Mouse (Mus musculus) forebrain, embryonic 10.5 days (tissue): Measurements from ENCODE around the gene Ms4a4c. TPM values are rescaled to one million over a fixed set of nuclear protein-coding genes. Genes with fewer than 3 reads are reported as not detected.
"Not testable (repeated sequence)": the region's sequence is repeated elsewhere in the genome, so short reads cannot be mapped to it uniquely, and the experiment has no call there.

Experiments used
- DNase-seq: peaks from one replicate; pipeline ENCODE4 v3.0.0-alpha.2; 2017; ENCODE audit warnings: low spot score; ENCODE audit errors: extremely low spot score
- H3K27ac ChIP-seq: fragments of 300-500 bp; sonication (generic); 2 replicates; pipeline ENCODE4 v1.5.1; 2016; ENCODE audit warnings: mild to moderate bottlenecking
- H3K27me3 ChIP-seq: fragments of 300-500 bp; sonication (generic); 2 replicates; pipeline ENCODE4 v1.6.1; 2016; ENCODE audit warnings: mild to moderate bottlenecking; ENCODE audit not compliant: poor library complexity, severe bottlenecking
- H3K36me3 ChIP-seq: fragments of 300-500 bp; sonication (generic); replicated peaks from 2 replicates; pipeline ENCODE4 v1.6.1; 2016; ENCODE audit warnings: mild to moderate bottlenecking, moderate library complexity
- H3K4me1 ChIP-seq: fragments of 300-500 bp; sonication (generic); 2 replicates; pipeline ENCODE4 v1.6.1; 2016
- H3K4me3 ChIP-seq: fragments of 300-500 bp; sonication (generic); 2 replicates; pipeline ENCODE4 v1.5.1; 2016; ENCODE audit warnings: mild to moderate bottlenecking, moderate library complexity
- H3K9me3 ChIP-seq: fragments of 300-500 bp; sonication (generic); 2 replicates; pipeline ENCODE4 v1.6.1; 2016; ENCODE audit warnings: mild to moderate bottlenecking, moderate library complexity
- WGBS: fragments of 180-500 bp; shearing (Covaris S2); methylation state at CpG from one replicate; pipeline ENCODE4 v1.1.7; 2016; 5-methylcytosine and 5-hydroxymethylcytosine counted together
- polyA plus RNA-seq: library from polyadenylated mRNA; unstranded; fragments of >200 nt; fragmentation: Nextera tagmentation; extraction: Ambion mirVana; gene quantifications from 2 replicates; pipeline ENCODE4 v1.2.1, GENCODE M21; 2016

Gene Ms4a4c
- polyA plus RNA-seq, 1 experiment from 2014 or later, result not detected

DNA sequence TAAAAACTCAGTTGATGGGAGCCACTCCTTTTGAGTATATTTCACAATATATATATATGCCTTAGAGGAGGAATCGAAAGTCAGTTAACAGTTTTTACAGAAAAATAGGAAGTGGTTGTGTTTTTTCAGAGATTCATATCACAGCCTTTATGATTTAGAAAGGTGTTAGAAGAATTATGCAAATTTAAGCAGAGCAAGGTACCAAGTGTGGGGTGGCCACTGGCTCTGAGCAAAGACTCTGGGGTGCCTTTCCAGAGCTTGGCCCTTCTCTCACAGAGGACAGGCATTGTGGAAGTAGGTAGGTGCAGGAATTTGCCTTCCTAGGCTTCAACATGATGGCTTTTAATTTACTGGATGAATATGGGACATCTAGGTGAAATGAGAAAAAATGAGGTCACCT, 7.1 kb downstream of the Ms4a4c start:
- 87% methylated on average over 1 of the region's 1 CpGs for WGBS
- H3K4me1 ChIP-seq, result no peaks in the 10 kb centered on the region
- no peak for DNase-seq
- no peak overlapping the region for H3K27ac ChIP-seq
- H3K36me3 ChIP-seq, result no peaks in the 10 kb centered on the region
- no peaks in the 10 kb centered on the region for H3K27me3 ChIP-seq
- no peaks in the 10 kb centered on the region for H3K9me3 ChIP-seq
- H3K4me3 ChIP-seq, result no peak overlapping the region

DNA sequence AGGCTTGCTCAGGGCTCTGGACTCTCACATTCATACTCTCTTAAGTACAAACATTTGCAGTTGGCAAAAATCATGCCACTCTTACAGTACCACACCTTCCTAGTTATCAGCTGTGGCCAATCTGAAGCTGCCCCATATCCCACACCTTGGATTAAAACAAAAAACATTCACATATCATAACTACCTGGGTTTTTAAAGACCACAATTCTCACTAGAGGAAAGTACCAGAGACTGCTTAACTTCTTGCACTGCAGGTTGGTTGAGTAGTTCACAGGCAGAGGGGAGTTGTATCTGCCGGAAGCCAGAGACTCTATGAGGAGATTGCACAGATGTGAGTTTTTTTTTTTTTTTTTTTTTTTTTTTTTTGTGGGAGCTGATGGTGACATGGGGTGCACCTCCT, 9.5 kb downstream of the Ms4a4c start:
- no peak overlapping the region for H3K27ac ChIP-seq
- H3K4me3 ChIP-seq, result no peak overlapping the region
- H3K9me3 ChIP-seq, result no peaks in the 10 kb centered on the region
- 94% methylated on average over 1 of the region's 1 CpGs for WGBS
- no peak for DNase-seq
- no peaks in the 10 kb centered on the region for H3K4me1 ChIP-seq
- no peaks in the 10 kb centered on the region for H3K27me3 ChIP-seq
- no peaks in the 10 kb centered on the region for H3K36me3 ChIP-seq

DNA sequence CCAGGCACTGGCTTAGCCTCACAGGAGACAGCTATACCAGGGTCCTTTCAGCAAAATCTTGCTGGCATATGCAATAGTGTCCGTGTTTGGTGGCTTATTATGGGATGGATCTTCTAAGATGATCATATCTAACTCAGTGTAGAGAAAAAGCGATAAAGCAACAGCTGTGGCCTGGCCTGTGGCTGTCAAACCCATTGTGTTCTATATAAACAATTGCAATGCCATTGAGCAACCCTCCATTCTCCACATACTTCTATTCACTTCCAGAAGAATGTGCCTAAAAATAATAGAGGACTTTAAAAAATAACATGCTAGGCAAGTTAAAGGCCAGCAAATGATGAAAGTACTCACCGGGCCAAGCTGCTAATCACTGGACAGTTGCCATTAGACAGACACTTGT, 11.0 kb downstream of the Ms4a4c start:
- 79% methylated on average over 3 of the region's 3 CpGs for WGBS
- DNase-seq, result no peak
- H3K27ac ChIP-seq, result no peak overlapping the region

DNA sequence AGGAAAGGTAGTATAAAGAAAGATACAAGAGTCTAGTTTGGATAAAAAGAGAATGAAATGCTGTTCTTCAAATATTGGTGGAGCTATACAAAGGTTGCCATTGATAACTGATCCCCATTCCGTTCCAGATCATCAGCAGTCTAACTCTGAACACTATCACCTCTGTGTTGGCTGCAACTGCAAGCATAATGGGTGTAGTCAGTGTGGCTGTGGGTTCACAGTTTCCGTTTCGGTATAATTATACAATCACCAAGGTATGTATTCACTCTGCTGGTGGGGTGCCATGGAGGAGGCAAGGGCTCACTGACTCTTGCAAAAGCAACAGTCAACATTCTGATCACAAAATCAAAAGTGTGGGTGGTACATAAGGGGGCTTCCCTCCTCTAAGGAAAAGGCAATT, 14.3 kb downstream of the Ms4a4c start:
- H3K4me1 ChIP-seq, H3K9me3 ChIP-seq, H3K36me3 ChIP-seq, DNase-seq, H3K27ac ChIP-seq, H3K4me3 ChIP-seq, H3K27me3 ChIP-seq: not testable (repeated sequence)
- 67% methylated on average over 3 of the region's 3 CpGs for WGBS

More for the DNA sequence above, 11.0 kb downstream of the Ms4a4c start:
- Histone ChIP-seq H3K9me3 (no peaks in the 10 kb centered on the region), H3K4me1 (no peaks in the 10 kb centered on the region), H3K4me3 (no peak overlapping the region), H3K36me3 (no peaks in the 10 kb centered on the region), H3K27me3 (no peaks in the 10 kb centered on the region)

DNA sequence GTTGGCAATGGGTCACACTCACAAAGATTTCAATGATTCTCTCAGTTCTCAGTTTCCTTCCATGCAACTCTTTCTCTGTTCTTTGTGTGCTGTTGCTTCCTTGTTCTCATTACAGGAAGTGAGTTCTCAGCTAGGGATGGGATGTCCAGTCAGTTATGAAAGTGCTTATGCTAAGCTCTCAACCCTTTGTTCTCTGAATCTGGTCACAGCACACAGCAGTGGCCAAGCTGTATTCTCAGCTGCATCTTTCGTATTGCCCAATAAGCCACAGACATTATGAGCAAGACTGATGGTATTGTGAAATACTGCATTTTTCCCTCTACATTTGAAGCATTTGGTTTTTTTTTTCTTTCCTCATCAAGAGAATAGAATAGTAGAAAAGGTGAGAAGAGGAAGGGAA, 26.6 kb downstream of the Ms4a4c start:
- DNase-seq, H3K4me1 ChIP-seq, H3K36me3 ChIP-seq, H3K9me3 ChIP-seq, H3K4me3 ChIP-seq, H3K27ac ChIP-seq, H3K27me3 ChIP-seq: not testable (repeated sequence)
- WGBS, result 83% methylated on average over 1 of the region's 1 CpGs

DNA sequence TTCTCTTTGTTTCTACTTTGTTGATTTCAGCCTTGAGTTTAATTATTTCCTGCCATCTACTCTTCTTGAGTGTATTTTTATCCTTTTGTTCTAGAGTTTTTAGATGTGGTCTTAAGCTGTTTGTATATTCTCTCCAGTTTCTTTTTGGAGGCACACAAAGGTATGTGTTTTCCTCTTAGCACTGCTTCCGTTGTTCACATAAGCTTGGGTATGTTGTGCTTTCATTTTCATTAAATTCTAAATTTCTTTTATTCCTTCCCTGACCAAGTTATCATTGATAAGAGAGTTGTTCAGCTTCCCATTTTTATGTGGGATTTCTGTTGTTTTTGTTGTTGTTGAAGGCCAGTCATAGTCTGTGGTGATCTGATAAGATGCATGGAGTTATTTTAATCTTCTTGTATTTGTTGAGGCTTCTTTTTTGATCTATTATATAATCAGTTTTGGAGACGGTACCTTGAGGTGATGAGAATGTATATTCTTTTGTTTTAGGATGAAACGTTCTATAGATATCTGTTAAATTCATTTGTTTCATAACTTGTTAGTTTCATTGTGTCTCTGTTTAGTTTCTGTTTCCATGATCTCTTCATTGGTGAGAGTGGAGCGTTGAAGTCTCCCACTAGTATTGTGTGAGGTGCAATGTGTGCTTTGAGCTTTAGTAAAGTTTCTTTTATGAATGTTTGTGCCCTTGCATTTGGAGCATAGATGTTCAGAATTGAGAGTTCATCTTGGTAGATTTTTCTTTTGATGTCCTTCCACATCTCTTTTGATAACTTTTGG, 30.7 kb downstream of the Ms4a4c start:
- Histone ChIP-seq H3K4me1 (no peaks in the 10 kb centered on the region), H3K9me3 (no peaks in the 10 kb centered on the region), H3K27ac (no peak overlapping the region), H3K36me3 (no peaks in the 10 kb centered on the region), H3K4me3 (no peak overlapping the region), H3K27me3 (no peaks in the 10 kb centered on the region)
- 89% methylated on average over 4 of the region's 4 CpGs for WGBS
- DNase-seq, result no peak

DNA sequence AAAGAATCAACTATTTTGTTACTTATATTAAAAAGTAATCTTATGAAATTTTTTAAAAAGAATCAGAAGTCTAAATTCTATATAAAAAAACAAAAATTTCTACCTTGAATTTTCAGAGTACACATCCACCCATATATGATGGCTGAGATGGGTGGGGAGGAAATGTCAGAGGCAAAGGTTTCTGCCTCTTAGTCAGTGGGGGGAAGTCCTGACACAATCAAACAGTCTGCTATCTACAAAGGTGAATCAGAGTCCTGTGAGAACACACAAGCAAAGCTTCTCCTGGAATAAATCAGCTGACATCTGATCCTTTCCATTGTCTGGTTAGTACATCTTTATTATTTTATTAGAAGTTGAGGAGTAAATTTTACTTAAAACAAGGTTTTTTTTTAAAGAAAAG, 38.8 kb downstream of the Ms4a4c start, which contains the start of gene Ms4a4b:
Gene Ms4a4b, plus strand, starts transcription at position 216 of the 400 bp plus-strand sequence.
- Histone ChIP-seq H3K36me3 (no peaks in the 10 kb centered on the region), H3K4me1 (no peaks in the 10 kb centered on the region), H3K4me3 (no peak within 1 kb of the TSS), H3K9me3 (no peaks in the 10 kb centered on the region), H3K27me3 (no peaks in the 10 kb centered on the region), H3K27ac (no peak within 1 kb of the TSS)
- no peak for DNase-seq

DNA sequence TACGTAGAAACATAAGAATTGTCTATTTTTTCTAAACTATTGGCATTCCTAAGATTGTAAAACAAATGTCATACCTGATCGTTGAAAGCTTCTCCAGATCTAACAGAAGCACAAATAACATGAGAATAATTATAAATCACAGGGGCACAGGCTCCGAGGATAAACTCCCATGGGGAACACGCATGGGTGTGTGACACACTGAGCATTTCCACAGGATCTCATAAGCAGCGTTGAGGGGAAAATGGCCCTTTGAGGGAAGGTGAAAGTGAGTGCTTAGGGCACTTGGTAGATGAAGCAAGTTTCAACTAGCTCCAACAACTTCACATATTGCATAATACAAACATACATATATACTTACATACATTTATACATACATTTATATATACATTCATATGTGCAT, 39.4 kb downstream of the Ms4a4c start:
- H3K27me3 ChIP-seq, result no peaks in the 10 kb centered on the region
- no peaks in the 10 kb centered on the region for H3K9me3 ChIP-seq
- no peak for DNase-seq
- H3K4me3 ChIP-seq, result no peak overlapping the region
- no peak overlapping the region for H3K27ac ChIP-seq
- H3K36me3 ChIP-seq, result no peaks in the 10 kb centered on the region
- no peaks in the 10 kb centered on the region for H3K4me1 ChIP-seq
- 92% methylated on average over 5 of the region's 5 CpGs for WGBS

DNA sequence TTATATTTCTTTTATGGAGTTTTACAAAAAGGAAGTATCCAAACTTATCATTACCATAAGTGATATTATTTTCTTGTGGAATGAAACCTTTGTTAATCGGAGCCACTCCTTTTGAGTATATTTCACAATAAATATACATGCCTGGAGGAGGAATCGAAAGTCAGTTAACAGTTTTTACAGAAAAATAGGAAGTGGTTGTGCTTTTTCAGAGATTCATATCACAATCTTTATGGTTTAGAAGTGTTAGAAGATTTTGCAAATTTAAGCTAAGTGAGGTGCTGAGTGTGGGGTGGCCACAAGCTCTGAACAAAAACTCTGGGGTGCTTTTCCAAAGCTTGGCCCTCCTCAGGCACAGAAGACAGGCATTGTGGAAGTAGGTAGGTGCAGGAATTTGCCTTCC, 42.7 kb downstream of the Ms4a4c start:
- no peaks in the 10 kb centered on the region for H3K36me3 ChIP-seq
- no peak overlapping the region for H3K27ac ChIP-seq
- H3K27me3 ChIP-seq, result no peaks in the 10 kb centered on the region
- H3K4me1 ChIP-seq, result no peaks in the 10 kb centered on the region
- no peak overlapping the region for H3K4me3 ChIP-seq
- no peaks in the 10 kb centered on the region for H3K9me3 ChIP-seq
- WGBS, result 82% methylated on average over 2 of the region's 2 CpGs
- no peak for DNase-seq

DNA sequence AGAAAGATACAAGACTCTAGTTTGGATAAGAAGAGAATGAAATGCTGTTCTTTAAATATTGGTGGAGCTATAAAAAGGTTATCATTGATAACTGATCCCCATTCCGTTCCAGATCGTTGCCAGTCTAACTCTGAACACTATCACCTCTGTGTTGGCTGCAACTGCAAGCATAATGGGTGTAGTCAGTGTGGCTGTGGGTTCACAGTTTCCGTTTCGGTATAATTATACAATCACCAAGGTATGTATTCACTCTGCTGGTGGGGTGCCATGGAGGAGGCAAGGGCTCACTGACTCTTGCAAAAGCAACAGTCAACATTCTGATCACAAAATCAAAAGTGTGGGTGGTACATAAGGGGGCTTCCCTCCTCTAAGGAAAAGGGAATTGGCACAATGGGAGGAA, 54.5 kb downstream of the Ms4a4c start:
- DNase-seq, H3K36me3 ChIP-seq, H3K27me3 ChIP-seq, H3K9me3 ChIP-seq, H3K4me1 ChIP-seq, H3K4me3 ChIP-seq, H3K27ac ChIP-seq: not testable (repeated sequence)
- WGBS, result 94% methylated on average over 4 of the region's 4 CpGs

DNA sequence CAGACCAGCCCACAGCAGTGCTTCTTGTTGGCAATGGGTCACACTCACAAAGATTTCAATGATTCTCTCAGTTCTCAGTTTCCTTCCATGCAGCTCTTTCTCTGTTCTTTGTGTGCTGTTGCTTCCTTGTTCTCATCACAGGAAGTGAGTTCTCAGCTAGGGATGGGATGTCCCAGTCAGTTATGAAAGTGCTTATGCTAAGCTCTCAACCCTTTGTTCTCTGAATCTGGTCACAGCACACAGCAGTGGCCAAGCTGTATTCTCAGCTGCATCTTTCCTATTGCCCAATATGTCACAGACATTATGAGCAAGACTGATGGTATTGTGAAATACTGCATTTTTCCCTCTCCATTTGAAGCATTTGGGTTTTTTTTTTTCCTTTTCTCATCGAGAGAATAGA, 60.2 kb downstream of the Ms4a4c start:
- H3K27ac ChIP-seq, H3K9me3 ChIP-seq, H3K4me1 ChIP-seq, DNase-seq, H3K36me3 ChIP-seq, H3K27me3 ChIP-seq, H3K4me3 ChIP-seq: not testable (repeated sequence)
- 77% methylated on average over 1 of the region's 1 CpGs for WGBS

DNA sequence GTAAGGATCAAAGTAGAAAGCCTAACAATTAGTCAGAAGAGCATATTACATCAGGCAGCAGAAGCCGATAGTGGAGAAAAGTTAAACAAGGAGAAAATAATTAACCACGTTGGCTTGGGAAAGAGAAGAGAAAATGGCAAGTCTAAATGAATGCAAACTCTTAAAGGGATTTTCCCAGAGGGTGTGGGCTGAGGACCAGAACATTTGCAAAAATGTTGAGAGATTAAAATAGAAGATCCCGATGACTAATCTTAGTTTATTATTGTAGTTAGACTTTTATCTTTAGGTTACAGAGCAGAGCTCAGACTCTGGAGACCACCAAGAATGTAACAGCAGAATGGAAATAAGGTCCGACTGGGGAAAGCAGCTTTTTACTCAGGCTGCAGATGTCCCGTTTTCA, 61.9 kb downstream of the Ms4a4c start:
- WGBS, result 86% methylated on average over 5 of the region's 5 CpGs
- no peak overlapping the region for H3K27ac ChIP-seq
- no peak for DNase-seq
- H3K36me3 ChIP-seq, result no peaks in the 10 kb centered on the region
- no peaks in the 10 kb centered on the region for H3K27me3 ChIP-seq
- no peaks in the 10 kb centered on the region for H3K4me1 ChIP-seq
- H3K9me3 ChIP-seq, result no peaks in the 10 kb centered on the region
- no peak overlapping the region for H3K4me3 ChIP-seq

DNA sequence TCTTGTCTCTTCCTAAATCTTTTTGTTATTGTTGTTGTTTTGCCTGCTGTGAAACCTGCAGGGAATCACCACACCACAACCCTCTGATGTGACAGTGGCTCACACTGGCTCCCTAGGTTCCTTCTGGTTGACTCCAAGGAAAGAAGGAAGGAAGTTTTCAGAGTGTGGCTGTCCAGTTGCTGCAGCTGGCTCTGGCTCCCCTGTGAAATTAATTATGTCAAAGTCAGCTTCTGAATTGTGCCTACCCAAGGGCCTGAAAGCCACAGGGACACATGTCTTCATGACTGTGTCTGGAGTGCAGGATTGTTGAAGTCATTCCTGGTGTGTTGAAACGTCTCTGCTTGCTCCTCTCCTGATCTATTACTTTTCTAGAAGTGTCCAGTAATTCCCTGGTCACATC, 63.8 kb downstream of the Ms4a4c start:
- H3K9me3 ChIP-seq, H3K36me3 ChIP-seq, H3K4me3 ChIP-seq, H3K27ac ChIP-seq, H3K27me3 ChIP-seq, H3K4me1 ChIP-seq, DNase-seq: not testable (repeated sequence)
- WGBS, result 71% methylated on average over 1 of the region's 1 CpGs

DNA sequence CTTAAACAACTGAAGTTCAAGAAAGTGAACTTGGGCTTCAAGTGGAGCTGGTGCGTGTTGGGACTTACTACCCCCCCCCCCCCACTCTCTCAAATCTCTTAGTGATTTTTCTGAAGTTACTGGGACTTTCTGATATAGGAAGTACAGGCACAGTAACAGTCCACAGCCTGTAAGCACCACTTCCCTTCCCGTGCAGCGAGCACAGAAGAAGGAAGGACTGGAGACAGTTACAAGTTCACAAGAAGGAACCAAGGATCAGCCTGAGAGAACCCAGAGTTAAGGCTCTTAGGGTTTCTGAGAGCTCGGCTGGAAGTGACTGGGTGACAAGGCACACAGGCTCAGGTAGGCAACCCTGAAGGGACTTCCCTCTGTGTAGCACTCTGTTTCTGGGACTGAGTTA, 64.6 kb downstream of the Ms4a4c start, which contains the start of gene Ms4a6c:
Gene Ms4a6c, plus strand, starts transcription at position 152 of the 400 bp plus-strand sequence.
- not testable (repeated sequence) for H3K4me1 ChIP-seq, H3K27ac ChIP-seq, H3K36me3 ChIP-seq, H3K4me3 ChIP-seq, DNase-seq, H3K9me3 ChIP-seq, H3K27me3 ChIP-seq
- 90% methylated on average over 4 of the region's 4 CpGs for WGBS
